Mouse (Mus musculus): ENCODE data around the gene Tmem108.

GRCm38 (mm10) chr9:103689697-103690096 lies 71.9 kb downstream of the Tmem108 start:
- TF ChIP-seq CTCF (IDR thresholded peaks at IDR 0.05) (no peak), POLR2A (IDR thresholded peaks at IDR 0.05; ENCODE audit: insufficient read depth, low read depth, low read length) (no peak)
